Mouse (Mus musculus) layer of hippocampus, adult 2 months (tissue): ENCODE data around the gene Accs. TPM values are rescaled to one million over a fixed set of nuclear protein-coding genes. Genes with fewer than 3 reads are reported as not detected.

Source experiments
- DNase-seq, 2 experiments: peaks; one replicate each; pipeline ENCODE4 v3.0.0; 2022; ENCODE audit warnings: low spot score in 2 of 2
- H3K27ac ChIP-seq: fragments of 200-600 bp; 2 replicates; pipeline ENCODE4 v1.8.1; 2022
- H3K4me3 ChIP-seq: fragments of 200-600 bp; 2 replicates; pipeline ENCODE4 v1.8.1; 2022; ENCODE audit warnings: mild to moderate bottlenecking
- CTCF ChIP-seq: fragments of 200-600 bp; conservative IDR thresholded peaks from 2 replicates; pipeline ENCODE4 v1.8.1; 2022; ENCODE audit warnings: antibody characterized with exemption, mild to moderate bottlenecking, moderate library complexity
- total RNA-seq, 2 experiments: library from RNA; stranded (reverse); gene quantifications; 2 replicates each; pipeline ENCODE4 v1.2.3; 2021

Gene Accs
- total RNA-seq, 2 experiments from 2014 or later = 3.0 to 3.5 TPM

DNA sequence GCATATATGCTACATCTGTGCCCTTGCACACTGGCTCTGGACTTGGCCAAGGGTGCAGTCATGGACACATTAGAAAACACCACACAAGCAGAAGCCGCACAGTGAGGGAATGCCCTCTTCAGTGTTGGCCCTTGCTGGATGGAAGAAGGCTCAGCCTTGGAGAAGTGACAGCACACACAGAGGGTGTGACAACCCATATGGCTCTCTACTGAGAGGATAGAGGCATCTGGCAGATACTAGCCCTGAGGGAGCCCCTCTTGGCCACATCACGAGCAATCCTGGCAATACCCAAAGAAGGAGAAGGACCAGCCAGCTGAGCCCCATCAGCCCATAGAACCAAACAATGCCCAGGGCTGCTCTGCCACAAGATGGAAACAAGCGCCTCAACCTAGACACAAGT is 24.9 kb upstream of the Accs start:
- Histone ChIP-seq H3K4me3 (no peak overlapping the region), H3K27ac (no peak overlapping the region)
- TF ChIP-seq CTCF = no peak
- no peak for DNase-seq

GRCm38 (mm10) chr2:93874227-93874514 is 24.4 kb upstream of the Accs start:
- Histone ChIP-seq H3K27ac (no peak overlapping the region), H3K4me3 (no peak overlapping the region)
- TF ChIP-seq CTCF = no peak
- DNase-seq = no peak

DNA sequence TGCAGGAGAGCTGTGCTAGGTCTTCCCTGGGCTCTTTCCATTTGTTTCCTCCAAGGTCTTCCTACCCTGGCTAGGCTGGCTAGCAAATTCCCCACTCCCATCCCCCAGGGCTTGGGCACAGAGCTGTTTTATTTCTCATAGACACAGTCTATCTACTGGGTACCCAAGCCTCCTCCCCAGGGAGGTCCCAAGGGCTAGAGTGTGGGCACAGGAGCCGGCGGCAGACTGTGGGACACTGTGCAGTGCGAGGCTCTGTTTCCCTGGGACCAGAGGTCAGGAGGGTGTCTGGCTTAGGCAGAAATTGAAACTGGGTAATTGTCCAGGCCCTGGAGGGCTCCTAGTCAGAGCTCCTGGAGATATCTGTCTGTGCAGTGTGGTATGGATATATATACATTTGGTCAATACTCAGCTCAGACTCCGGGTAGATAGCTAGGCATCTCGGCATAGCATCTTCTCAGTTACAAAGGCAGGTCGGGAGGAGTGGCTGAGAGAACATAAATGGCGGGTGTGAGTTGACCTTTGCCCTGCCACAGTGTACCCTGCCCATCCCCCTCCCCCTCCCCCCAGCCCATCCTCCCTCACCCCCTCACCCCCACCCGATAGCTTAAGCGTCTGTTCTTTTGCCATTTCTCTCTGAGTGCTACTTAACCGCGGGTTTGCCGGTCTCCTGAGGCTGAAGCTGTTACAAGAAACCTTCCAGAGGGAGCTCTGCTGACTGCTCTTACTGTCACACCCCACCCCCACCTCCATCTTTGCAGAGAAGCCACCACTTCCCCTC is 23.9 kb upstream of the Accs start:
- DNase-seq = no peak
- Histone ChIP-seq H3K4me3 (no peak overlapping the region), H3K27ac (no peak overlapping the region)
- no peak for TF ChIP-seq CTCF

GRCm38 (mm10) chr2:93872257-93872656 is 22.5 kb upstream of the Accs start:
- no peak overlapping the region for H3K27ac ChIP-seq
- no peak for DNase-seq
- H3K4me3 ChIP-seq = no peak overlapping the region
- no peak for TF ChIP-seq CTCF

DNA sequence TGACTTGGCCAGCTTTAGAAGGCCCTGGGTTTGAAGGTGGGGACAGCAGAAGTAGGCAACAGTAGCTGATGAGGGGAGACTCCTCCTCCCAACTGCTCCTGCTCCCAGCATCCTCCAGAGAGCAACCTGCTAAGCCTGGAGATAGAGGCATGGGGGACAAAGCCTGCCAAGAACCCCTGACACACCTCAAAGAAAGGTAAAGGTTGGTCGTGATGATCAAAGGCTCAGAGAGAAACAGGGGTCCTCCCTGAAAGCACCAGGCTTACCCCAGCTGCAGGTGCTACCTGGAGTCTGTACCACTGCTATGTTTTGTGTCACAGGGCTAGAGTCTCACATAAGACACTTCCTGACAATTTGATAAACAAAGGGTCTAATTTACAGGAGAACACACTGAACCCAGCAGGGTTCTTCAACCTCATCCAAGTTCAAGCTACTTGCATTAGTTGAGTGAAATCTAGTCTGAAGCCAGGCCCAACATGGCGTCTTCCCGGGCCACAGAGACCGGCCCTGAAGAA is 21.7 kb upstream of the Accs start:
- no peak for TF ChIP-seq CTCF
- no peak for DNase-seq

DNA sequence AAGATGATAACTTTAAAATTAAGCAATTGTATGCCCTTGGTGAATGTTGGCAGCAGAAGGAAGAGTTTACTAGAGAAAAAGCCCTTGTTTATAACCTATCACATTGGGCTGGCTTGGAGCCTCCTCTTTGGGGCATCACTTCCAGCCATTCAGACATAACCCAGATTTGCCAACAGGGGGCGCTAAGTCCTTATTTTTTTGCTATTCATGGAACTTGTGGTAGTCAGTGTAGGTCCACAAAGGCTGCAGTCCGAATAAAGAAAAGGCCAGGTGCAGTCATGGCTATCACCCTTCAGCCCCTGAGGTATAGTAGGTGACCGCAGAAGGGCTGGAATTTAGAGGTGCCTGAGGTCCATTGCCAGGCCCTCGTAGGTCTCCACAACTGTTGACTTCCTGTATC is 21.1 kb upstream of the Accs start:
- H3K27ac ChIP-seq = no peak overlapping the region
- no peak overlapping the region for H3K4me3 ChIP-seq
- DNase-seq = peak; percentile 78 to 89
- peak; percentile 83 for TF ChIP-seq CTCF

More for the DNA sequence above, 21.7 kb upstream of the Accs start:
- Histone ChIP-seq H3K27ac (no peak overlapping the region), H3K4me3 (no peak overlapping the region)

GRCm38 (mm10) chr2:93869107-93869600 is 19.4 kb upstream of the Accs start, which contains the start of gene Accsl:
Gene Accsl (minus strand): TSS chr2:93869157.
- no peak within 1 kb of the TSS for H3K4me3 ChIP-seq
- no peak within 1 kb of the TSS for H3K27ac ChIP-seq
- DNase-seq = no peak
- no peak for TF ChIP-seq CTCF

DNA sequence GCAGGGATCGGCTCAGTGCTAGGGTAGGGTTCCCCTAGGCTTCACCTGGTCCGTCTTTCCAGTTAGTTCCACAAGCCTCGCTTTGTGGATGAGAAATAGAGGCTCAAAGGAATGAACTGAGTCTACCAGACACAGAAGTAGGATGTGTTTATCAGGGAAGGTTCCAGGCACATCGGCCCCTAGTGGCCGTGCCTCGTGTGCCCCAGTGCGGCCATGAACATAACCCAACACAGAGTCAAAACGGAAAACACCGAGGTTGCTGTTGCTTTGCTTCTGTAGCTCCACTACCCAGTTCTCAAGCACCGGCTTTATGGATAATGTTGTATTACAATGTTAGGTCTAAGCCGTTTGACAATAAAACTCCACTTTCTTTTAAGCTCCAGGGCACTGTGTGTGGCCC is 18.8 kb upstream of the Accs start:
- no peak for TF ChIP-seq CTCF
- H3K27ac ChIP-seq = no peak overlapping the region
- H3K4me3 ChIP-seq = no peak overlapping the region
- no peak for DNase-seq

DNA sequence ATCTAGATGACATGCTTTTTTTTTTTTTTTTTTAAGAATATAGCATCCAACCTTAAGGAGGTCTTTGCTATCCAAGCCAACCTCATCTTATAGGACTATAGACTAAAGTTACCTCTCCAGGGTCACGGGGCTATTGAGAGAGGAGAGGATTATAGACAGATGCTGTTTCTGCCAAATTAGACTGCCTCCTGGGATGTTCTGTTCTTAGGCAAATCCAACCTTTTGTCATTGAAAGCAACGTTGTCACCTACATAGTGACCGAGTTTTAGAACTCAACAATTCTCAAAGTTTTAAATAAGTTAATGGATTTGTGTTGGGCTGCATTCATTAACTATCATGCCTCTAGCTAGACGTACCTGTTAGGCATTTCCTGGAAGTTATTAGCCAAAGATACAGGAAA is 13.5 kb upstream of the Accs start:
- DNase-seq = no peak
- Histone ChIP-seq H3K27ac (no peak overlapping the region), H3K4me3 (no peak overlapping the region)
- TF ChIP-seq CTCF = no peak

GRCm38 (mm10) chr2:93858845-93859244 is 9.1 kb upstream of the Accs start:
- no peak for TF ChIP-seq CTCF
- H3K27ac ChIP-seq = no peak overlapping the region
- H3K4me3 ChIP-seq = no peak overlapping the region
- no peak for DNase-seq

DNA sequence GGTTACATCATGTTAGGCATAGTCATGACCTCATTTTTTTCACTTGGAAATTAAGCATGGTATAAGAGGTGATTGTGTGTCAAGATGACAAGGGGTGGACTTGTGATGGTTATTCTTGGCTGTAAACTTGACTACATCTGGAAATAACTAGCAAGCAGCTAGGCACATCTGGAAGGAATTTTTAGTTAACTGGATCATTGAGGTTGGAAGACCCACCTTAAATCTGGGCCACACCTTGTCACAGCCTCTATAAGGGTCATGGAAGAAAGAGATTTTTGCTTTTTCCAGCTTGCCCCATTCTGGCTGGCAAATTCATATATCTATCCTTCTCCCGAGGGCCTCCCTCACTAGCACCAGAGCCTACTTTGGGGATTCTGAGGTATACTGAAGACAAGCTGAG is 1.6 kb upstream of the Accs start:
- TF ChIP-seq CTCF = no peak

GRCm38 (mm10) chr2:93850317-93850944 is 688 bp upstream of the Accs start:
- DNase-seq = no peak
- no peak for TF ChIP-seq CTCF
- Histone ChIP-seq H3K27ac (no peak overlapping the region), H3K4me3 (peak overlapping the region; percentile 54)

More for the DNA sequence above, 1.6 kb upstream of the Accs start:
- Histone ChIP-seq H3K27ac (no peak overlapping the region), H3K4me3 (no peak overlapping the region)
- no peak for DNase-seq

DNA sequence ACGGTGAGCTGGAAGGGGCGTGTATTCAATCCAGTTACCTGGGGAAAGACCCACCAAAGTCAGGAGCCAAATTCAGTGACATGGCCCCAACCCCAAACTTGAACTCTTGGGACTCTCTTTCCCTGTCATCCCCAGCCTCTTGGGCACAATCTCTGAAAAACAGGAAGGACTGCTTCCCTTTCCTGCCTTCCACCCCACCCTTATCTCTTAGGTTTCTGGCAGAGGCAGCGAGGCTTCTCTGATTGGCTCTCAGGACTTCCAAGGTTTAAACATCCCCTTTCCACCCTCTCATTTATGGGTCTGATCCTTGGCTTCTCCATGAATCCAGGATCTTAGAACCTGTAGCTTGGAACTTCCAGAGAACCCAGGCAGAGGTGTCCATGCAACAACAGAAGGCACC is 8.4 kb downstream of the Accs start:
- DNase-seq = no peak
- TF ChIP-seq CTCF = no peak
- no peak overlapping the region for H3K27ac ChIP-seq
- H3K4me3 ChIP-seq = no peak overlapping the region

DNA sequence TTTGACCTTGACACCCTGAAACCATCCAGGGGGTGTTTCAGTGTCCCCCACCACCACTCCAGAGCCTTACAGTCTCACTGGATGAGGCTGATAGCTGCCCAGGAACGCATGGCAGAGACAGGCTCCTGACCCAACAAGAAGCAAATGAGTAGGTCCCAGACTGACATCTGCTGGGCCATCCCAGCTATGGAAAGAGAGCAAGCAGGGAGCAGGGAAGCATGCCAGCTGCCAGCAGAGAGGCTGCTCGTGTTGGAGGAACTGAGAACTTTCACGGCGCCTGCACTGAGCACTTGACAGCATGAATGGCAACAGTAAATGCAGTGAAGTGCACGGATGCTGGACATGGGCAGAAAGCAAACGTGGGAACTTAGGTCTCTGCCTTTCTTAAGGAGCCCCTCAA is 9.6 kb downstream of the Accs start:
- no peak for DNase-seq
- Histone ChIP-seq H3K27ac (no peak overlapping the region), H3K4me3 (no peak overlapping the region)
- TF ChIP-seq CTCF = no peak
